Mouse (Mus musculus) liver, postnatal 0 days (tissue): Measurements from ENCODE around the gene Sox30.

Experiments
- CTCF ChIP-seq: sonication (generic); IDR thresholded peaks from 2 replicates; pipeline ENCODE4 v1.5.1; 2016; ENCODE audit warnings: antibody characterized with exemption, low read depth
- EP300 ChIP-seq: IDR thresholded peaks from 2 replicates; pipeline ENCODE4 v1.6.1; 2016; ENCODE audit warnings: antibody characterized with exemption, low read depth, mild to moderate bottlenecking

DNA sequence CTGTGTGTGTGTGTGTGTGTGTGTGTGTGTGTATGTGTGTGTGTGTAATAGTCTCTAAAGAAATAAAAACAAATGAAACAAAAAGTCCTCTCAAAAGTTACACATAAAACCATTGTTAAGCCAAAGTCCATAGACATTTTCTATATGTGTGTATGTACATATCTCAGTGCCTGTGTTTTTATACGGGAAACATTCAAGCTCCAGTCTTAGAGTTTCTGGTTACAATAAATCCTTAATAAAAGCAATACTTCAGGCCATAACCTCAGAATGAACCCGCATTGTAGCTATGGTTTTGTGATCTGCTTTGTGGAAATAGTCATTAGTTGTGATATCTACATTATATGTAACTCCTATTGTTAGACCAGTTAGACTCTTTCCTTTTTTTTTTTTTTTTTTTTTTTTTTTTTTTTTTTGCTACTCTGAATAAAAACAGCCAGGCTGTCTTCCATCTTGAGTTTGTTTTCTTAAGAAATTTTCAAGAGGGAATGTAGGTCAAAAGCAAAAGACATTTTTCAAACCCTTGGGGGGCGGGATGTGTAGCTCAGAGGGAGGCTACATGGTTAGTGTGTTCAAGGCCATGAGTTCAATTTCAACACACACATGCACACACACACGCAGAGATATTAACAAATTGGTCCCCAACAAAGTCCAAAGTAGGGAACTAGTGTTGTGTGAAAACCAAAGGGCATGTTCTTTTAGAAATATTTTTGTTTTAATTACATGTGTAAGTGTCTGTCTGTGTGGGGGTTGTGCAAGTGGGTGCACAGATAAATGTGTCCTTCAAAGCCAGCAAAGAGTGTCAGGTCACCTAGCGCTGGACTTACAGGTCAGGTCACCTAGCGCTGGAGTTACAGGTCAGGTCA, 48.1 kb downstream of the Sox30 start:
- no peak for TF ChIP-seq CTCF
- no peak for TF ChIP-seq EP300
